Mouse (Mus musculus): Measurements from ENCODE around the gene Farp2.

DNA sequence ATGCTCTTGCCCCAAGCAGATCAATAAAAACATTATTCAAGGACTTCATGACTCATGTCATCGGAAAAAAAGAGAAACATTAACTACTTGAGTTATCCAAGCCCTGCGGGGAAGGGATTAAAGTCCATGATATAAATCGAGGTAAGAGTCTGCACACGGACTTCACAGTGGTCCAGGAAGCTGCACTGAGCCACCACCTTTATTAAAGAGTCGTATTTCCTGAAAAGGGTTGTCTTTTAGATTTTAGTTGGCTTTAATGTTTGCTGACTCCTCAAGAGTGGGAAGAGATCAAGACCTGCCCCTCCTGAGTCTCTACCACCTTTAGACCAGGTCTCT lies 145.1 kb downstream of the Farp2 start:
- TF ChIP-seq POLR2A (IDR thresholded peaks at IDR 0.05; ENCODE audit: extremely low read depth, insufficient read depth, low read length) (no peak), CTCF (IDR thresholded peaks at IDR 0.05; ENCODE audit: extremely low read depth, insufficient read depth, low read length) (no peak)

Measured in cortical plate, adult 2 months (tissue).